Mouse (Mus musculus): ENCODE measurements around the gene Nemp1. TPM values are rescaled to one million over a fixed set of nuclear protein-coding genes. Genes with fewer than 3 reads are reported as not detected.

Nemp1 gene
- polyA plus RNA-seq, 1 experiment, result 3.5 TPM

DNA sequence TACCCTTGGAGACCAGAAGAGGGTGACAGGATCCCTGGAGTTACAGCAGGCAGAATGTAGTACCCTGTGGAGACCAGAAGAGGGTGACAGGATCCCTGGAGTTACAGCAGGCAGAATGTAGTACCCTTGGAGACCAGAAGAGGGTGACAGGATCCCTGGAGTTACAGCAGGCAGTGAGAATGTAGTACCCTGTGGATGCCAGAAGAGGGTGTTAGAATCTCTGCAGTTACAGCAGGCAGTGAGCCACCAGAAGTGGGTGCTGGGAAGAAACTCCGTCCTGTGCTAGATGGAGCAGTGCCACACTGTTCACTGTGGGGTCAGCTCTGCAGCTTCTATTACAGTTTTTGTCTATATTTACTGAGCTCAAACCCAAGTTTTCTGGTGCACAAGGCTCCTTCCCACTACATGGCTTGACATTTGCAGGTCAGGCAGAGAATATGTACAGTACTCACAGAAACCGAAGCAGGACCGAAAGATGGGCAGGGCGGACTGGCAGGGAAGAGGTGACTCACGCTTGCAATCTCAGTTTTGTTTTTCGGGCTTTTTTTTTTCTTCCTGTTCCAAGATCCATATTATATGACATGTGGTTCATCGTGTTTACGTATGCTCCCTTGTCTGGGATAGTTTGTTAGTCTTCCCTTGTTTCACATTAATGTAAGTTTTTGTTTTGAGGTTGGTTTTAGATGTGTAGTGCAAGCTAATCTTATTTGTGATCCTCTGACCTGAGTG is 8.3 kb downstream of the Nemp1 start:
- no peak for DNase-seq (ENCODE audit: low read depth)

DNA sequence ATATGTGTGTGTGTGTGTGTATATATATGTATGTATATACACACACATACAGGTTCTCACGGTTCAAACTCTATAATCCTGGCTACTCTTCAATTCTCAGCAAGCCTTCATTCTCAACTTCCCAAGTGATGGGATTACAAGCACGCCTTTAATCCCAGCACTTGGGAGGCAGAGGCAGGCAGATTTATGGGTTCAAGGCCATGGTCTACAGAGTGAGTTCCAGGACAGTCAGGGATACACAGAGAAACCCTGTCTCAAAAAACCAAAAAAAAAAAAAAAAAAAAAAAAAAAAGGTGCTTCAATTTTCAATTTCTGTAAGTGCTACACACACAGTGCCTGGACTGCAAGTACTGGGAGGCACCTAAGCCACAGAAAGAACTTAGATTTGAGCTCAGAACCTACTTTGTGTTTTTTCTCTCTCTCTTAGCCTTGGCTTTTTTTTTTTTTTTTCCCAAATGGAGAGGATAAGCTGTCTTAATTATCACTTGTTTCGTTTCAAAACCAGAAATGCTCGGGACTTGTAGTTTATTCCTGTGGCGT is 9.2 kb downstream of the Nemp1 start:
- DNase-seq (ENCODE audit: low read depth), result no peak

DNA sequence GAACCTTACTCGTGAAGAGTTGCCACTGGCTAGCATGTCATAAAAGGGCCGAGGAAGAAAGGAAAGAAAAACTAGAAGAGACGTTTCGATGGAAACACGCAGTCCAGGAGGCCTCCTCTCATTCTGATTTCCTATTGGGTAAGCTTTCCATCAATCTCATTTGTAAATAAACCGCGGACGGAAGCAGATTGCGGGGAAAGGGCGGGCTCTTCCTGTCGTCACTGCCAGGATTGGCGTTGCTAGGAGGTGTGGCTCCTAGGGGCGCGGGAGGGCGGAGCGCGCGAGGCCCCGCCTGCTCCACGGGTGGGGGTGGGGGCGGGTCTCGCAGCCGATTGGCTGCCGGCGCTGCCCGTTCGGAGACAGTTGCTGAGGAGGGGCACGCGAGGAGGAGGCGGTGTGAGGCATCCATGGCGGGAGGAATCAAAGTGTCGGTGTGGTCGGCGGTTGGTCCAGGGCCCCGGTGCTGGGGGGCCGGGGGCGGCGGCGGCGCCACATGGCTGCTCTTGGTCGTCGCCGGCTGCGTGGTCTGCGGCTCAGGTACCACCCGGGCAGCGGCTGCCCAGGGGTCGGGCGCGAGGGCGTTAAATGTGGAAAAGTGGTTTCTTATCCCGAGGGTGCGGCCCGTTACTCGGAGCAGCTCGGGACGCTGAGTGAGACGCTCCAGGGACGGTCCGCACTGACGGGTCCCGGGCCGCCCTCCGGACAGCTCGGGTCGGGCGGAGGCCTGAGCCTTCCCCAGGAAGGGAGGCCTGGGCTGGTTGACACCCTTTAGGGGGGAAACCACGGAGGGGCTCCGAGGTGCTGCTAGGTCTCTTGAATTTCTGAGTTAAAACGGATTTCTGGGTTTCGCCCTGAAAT is 10.2 kb downstream of the Nemp1 start:
- no peak for DNase-seq (ENCODE audit: low read depth)

DNA sequence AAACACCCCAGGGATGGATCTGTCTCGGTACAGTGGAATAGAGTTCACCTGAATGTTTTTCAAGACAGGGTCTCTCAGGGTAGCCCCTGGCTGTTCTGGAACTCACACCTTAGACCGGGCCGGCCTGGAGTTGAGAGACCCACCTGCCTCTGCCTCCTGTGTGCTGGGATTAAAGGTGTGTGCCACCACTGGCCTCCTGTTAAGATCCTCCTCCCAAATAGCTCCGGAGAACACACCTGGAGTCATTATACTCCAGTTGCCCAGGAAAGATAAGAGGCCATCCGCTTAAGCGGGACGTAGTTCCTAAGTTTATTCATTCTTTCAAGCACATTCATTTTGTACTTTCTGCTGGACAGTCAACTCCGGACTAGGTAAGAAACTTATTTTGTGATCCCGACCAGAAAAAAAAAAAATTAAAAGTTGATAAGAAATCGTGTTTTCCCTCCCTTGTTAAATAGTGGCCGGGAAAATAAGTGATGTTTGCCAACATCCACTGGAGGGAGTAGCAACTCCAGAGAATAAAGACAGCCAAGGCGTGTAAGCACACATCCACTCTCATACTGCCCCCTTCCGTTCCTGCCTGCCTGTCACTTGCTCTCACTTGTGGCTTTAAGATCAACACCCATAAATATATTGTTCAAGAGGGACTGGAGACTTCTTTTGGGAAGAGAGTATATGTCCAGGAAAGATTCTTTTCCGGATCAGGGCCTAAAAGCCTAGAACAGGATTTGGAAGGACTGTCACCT is 11.1 kb downstream of the Nemp1 start:
- no peak for DNase-seq (ENCODE audit: low read depth)

DNA sequence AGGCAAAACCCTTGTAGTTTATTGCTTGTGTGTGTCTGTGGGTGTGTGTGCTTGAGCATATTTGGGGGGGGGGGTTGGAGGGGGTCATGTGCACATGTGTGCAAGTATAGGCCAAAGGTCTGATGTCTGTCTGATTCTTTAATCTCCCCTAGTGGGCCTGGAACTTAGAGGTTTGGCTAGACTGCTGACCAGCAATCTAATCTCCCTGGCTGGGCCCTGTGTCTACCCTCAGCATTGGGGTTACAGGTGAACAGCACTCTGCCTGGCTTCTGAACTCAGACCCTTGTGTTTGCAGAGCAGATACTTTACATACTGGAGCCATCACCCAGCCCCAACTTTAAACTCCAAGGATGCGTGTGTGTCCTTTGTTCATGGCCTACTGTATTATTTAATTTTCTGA is 12.5 kb downstream of the Nemp1 start:
- no peak for DNase-seq (ENCODE audit: low read depth)

DNA sequence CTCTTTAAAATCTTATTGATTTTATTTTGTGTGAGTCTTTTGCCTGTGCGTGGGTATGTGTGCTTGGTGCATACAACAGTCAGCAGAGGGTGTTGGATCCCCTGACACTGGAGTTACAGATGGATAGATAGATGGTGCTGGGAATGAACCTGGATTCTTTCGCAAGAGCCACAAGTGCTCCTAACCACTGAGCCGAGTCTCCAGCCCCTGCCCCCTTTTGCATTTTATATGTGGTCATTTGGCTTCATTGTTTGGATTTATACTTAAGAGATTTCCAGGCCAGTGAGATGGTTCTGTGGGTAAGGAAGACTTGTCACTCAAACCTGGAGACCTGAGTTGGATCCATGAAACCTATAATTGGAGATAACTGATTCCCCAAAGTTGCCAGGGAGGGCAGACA is 13.2 kb downstream of the Nemp1 start:
- DNase-seq (ENCODE audit: low read depth), result no peak

DNA sequence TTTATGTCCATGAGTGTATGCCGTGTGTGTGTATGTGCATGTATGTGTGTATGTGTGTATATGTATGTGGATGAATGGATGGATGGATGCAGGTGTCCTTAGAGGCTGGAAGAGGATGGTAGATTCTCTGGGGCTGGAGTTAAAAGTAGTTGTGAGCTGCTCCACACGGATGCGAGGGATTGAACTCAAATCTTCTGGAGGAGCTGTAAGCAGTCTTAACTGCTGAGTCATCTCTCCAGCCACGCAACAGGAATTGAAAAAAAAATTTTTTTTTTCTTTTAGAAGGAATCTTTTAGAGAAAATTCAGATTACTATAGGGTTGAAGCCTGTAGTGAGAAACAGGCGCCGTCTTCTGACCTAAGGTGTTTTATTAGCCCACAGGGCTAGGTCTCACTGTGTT is 16.2 kb downstream of the Nemp1 start:
- DNase-seq (ENCODE audit: low read depth), result no peak

DNA sequence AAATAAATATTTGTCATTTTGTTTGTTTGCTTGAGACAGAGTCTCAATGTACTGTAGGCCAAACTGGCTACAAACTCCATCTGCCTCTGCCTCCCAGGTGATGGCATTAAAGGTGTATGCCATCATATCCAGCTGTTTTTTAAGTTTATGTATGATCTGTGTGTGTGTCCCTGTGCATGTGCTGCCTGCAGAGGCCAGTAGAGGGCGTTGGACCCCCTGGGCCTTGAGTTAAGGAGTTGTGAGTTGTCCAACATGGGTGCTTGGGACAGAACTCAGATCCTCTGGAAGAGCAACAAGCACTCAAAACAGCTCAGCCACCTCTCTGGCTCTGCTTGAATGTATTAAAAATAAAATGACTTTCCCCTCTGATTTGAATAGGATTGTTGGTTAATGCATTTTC is 24.4 kb downstream of the Nemp1 start:
- no peak for DNase-seq (ENCODE audit: low read depth)

DNA sequence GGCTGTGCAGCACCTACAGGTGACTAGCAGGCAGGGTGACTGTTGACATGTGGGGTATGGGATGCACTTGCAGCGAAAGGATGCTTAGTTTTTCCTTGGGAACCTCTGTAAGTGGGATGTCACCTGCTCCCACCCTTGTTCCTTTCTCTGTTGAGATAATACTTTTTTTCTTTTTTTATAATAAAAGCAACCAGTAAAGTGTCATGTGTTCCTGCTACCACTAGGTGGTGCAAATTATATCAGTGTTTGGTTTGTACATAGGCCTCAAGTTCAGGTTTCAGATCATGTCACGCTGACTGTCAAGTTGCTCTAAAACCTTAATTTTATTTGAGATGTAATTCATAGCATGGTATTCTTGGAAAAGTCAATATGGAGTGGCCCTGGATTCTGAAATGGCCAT is 27.9 kb downstream of the Nemp1 start:
- DNase-seq (ENCODE audit: low read depth), result no peak

DNA sequence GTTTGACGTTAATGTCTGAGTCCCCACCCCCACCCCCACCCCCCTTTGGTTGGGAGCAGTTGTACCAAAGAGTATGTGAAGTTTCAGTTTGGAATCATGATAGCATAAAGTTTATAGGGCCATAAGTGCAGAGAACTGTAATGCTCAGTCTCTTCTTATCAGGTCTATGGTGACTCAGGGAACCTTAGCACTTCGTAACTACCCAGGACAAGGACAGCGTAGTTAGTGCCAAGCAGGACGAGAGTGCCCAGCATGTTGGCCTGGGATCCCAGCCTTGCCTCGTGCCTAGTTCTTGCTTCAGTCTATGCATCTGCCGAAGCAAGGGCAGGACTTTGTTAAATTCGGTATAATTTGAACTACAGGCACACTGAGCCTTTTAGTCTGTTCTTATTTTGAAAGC is 29.1 kb downstream of the Nemp1 start:
- no peak for DNase-seq (ENCODE audit: low read depth)

DNA sequence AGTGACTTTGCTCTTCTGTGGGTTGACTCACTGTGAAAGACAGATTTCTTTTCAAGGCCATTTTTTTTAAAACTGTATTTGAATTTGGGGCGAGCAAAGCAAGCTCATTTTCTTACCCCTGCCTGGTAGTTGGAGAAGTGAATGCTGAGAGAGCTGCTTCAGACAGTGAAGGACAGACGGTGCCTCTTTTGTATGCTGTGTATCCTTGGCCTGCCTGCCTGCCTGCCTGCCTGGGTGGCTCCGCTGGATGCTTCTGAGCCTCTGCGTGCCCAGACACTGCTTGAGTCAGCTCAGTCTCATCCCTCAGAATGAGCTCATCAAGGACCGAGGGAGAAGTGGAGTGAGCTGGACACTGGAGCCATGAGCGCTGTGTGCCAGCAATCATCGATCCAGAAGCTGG is 32.3 kb downstream of the Nemp1 start:
- DNase-seq (ENCODE audit: low read depth), result no peak

DNA sequence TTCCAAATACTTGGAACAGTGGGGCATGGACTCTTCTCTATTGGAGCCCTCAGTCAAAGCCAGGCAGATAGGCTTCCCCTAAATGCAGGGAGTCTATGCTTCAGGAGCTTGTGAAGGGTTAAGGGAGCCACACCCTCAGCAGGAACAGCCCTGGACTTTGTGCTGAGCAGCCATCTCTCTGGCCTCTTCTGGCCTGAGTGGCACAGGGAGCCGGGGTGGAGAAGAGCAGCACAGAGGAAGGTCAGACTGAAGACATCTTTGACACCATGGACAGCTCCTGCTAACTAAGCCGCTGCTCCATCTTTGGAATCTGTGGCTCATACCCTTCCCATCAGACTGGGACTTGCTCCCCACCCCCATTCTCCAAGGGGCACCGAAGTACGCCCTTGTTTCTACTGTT is 36.6 kb downstream of the Nemp1 start:
- no peak for DNase-seq (ENCODE audit: low read depth)

DNA sequence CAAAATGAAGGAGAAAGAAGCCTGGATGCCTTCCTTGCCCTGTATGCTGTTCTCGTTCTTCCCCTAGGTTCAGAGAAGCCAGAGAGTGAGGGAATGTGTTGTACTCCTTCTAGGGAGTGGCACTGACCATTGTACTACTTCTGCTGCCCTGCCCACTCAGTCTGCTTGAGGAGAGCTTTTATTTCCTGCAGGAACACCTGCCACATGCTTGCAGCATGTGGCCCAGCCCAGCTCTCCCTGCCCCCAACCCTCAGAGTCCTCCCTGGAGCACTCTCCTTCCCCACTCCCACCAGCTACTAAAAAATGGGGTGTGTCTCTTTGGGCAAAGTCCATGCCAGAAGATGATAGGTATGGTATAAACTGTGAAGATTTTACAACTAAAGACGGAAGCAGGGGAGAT is 37.6 kb downstream of the Nemp1 start:
- DNase-seq (ENCODE audit: low read depth), result no peak

DNA sequence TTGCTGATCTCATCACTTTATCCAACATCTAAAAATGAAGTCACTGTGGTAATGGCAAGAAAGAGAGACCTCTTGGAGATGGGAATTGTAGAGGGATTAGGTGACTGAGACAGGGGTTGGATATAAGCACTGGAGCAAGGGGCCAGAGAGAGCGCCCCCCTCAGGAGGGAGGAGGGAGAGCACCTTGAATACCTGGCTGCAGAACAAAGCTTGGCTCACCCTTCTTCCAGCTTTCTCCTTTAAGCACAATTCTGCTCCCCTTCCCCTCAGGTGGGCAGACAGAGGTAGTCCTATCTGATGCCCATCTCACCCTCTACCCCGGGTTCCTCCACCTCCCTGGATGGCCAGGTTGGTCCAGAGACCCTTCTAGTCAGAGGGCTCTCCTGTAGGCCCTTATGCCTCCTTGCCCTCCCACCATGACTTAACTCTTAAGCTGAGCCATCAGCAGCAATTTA is 38.1 kb downstream of the Nemp1 start, which contains the start of gene Myo1a:
Gene Myo1a (plus strand): TSS at position 405 of the 455 bp plus-strand sequence.
- no peak for DNase-seq (ENCODE audit: low read depth)

DNA sequence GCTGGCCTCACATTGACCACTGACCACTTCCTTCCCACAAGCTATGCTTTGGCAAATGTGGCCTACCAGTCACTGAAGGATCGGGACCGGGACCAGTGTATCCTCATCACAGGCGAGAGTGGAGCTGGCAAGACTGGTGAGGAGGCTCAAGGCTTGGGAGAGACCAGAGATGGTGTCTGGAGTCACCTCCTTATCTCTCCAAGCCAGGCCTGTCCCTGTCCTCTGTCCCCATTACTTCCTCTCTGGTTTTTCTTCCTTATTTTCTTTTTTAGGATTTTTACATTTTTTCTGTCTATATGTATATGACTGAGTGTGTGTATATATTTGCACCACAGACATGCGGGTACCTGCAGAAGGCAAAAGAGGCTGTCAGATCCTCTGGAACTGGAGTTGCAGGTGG is 39.1 kb downstream of the Nemp1 start:
- no peak for DNase-seq (ENCODE audit: low read depth)

DNA sequence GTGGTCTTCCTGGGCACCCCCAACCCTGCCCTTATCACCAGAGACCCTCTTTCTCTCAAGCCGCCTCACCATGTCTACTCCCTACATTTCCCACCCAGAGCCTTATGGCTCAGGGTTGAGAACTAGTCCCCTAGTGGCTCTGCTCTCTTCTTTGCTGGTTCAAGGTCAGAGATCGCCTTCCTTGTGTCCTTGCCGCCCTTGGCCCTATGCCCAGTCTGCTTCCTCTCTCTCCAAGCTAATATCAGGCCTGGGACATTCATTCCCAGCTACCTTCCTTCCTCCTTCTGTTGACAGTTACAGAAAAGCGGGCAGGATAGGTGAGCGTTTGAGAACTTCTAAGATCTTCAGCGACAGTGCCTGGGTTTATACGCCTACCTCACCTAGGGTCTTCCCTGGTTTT is 41.0 kb downstream of the Nemp1 start:
- DNase-seq (ENCODE audit: low read depth), result no peak

DNA sequence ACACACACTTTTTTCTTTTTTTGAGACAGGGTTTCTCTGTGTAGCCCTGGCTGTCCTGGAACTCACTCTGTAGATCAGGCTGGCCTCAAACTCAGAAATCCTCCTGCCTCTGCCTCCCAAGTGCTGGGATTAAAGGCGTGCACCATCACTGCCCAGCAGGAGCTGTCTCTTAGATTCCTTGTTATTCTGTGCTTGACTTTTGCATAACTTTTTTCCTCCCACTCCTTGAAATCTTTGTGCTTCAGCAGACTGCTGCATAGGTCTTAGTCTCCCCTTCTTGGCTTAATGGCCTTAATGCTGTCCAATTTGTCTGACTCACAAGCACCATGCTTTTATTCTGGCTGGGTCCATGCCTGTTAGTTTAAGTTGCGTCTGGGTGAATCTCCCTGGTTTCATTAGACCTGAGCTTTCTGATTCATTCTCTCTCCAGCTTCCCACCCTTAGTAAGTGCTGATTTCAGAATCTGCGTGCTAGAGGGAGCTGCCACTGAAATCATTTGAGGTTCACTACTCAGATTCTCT is 42.2 kb downstream of the Nemp1 start:
- DNase-seq (ENCODE audit: low read depth), result no peak

DNA sequence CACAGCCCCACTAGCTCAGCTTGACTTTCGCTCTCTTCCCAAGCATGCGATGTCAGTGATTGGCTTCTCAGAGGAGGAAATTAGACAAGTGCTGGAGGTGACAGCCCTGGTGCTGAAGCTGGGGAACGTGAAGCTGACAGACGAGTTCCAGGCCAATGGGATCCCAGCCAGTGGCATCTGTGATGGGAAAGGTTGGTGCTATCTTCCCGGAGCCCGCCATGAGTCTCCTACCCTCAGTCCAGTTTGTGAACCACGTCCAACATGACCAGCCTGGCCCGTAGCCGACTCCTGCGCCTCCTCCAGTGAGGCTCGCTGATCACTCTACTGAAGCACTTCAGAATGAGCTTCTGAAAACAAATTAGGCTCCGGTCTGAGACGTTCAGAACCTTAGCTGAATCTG is 43.6 kb downstream of the Nemp1 start:
- no peak for DNase-seq (ENCODE audit: low read depth)

DNA sequence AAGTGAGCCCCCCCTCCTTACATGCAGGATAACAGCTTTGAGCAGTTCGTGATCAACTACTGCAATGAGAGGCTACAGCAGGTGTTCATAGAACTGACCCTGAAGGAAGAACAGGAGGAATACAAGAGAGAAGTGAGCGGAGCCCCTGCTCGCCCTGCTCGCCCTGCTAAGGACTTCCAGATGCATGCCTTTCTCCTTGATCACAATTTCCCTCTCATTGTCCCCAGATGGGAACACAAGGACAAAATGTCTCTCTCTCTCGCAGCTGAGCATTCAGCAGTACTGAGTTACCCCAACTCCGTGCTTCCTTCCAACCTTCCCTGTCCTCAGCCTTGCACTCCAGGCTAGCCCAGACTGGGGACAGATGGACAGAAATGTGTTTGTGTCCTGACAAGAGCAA is 46.0 kb downstream of the Nemp1 start:
- no peak for DNase-seq (ENCODE audit: low read depth)

DNA sequence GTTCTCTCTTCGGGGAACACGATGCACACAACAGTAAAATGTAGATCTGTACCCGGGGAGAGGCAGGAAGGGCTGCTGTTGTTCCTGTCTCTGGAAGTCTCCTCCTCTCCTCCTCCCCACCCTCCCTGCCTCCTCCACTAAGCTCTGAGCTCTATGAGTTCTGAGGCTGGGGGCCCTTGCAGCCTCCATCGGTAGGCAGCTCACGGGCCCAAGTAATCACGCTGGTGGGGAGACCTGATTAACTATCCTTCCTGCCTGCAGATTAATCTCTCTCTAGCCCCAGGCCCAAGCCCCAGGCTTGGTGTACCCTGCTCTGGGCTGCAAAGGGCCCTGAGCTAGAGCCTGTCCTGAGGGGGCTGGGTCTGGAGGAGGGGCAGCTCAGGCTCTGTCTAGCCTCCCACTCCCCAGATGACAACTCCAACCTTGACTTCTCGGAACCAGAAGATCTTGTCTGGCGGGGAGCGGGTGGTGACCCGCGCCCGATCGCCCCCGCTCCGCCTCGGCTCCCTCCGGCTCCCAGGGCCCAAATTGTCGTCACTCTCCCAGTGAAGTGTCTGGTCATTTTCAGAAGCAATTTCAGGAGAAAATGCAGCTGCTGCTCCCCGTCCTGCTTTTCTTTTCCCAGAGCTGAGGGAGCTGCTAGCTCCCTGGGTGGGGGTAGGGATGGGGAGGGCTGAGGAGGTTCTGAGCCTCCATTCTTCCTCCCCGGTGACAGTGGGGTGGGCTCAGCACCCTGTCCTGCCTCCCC is 55.1 kb downstream of the Nemp1 start:
- no peak for DNase-seq (ENCODE audit: low read depth)

DNA sequence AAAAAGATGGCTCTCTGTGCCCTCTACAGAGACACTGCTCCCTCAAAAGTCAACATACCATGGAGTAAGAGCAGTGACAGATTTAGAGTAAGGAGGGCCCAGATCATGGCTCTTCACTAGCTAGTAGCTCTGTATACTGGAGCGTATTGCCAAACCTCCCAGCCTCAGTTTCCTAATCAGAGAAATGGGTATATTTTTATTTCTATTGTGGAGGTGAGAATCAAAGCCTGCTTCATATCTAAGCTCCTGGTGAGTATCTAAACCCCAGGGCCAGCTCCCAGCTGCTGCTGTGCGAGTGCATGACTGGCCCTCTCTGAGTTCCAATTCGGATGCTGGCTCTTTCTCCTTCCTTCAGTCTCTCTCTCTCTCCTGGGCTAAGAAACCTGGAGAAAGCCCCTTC is 57.5 kb downstream of the Nemp1 start, which contains the start of gene Tac2:
Gene Tac2 (plus strand): TSS at position 301 of the 400 bp plus-strand sequence.
- DNase-seq (ENCODE audit: low read depth), result no peak
